Mouse (Mus musculus) left cerebral cortex, adult 18-20 months (tissue): Measurements from ENCODE around the gene Mdk. TPM values are rescaled to one million over a fixed set of nuclear protein-coding genes. Genes with fewer than 3 reads are reported as not detected.

ENCODE experiments used
- DNase-seq, 2 experiments: peaks; one replicate each; pipeline ENCODE4 v3.0.0; 2021 to 2022; ENCODE audit warnings: low spot score in 2 of 2, mixed read lengths in 1 of 2
- long read RNA-seq, 2 experiments: library from polyadenylated mRNA; stranded (forward); transcript quantifications; one replicate each; pipeline ENCODE4 v2.0.0; 2021
- total RNA-seq, 2 experiments: library from RNA; stranded (reverse); gene quantifications; 2 replicates each; pipeline ENCODE4 v1.2.3; 2021

The Mdk gene
- 10 to 100 TPM; 19.0 to 23.8 TPM for total RNA-seq
- long read RNA-seq, experiment 1, partial matches to known transcripts, result 6 of 14 reads
- long read RNA-seq, experiment 1, other reads (novel, unspliced or antisense), result 0 of 14 reads
- long read RNA-seq, experiment 2, transcript Mdk-202 (5 exons, 773 nt), result major isoform, 6 of 14 reads
- long read RNA-seq, experiment 2, partial matches to known transcripts, result 1 of 14 reads
- long read RNA-seq, experiment 2, other reads (novel, unspliced or antisense), result 6 of 14 reads

- DNase-seq, result no peak
Measured at GRCm38 (mm10) chr2:91932160-91932711, at the start of gene Mdk. Gene Mdk (minus strand): TSS chr2:91932297.

GRCm38 (mm10) chr2:91980830-91981229 is 48.7 kb upstream of the Mdk start:
- DNase-seq, result no peak

GRCm38 (mm10) chr2:91980245-91980644 is 48.1 kb upstream of the Mdk start:
- DNase-seq, result no peak

GRCm38 (mm10) chr2:91978547-91978946 is 46.5 kb upstream of the Mdk start:
- no peak for DNase-seq

GRCm38 (mm10) chr2:91977960-91978359 is 45.9 kb upstream of the Mdk start:
- no peak for DNase-seq

GRCm38 (mm10) chr2:91975581-91976541 is 43.8 kb upstream of the Mdk start, which contains the start of gene Dgkz:
Gene Dgkz (minus strand): TSS chr2:91975864.
- DNase-seq, result peak in 1 of 2 experiments; percentile 51

- no peak for DNase-seq
Measured at GRCm38 (mm10) chr2:91973416-91974135, 41.5 kb upstream of the Mdk start.

- DNase-seq, result no peak
Measured at GRCm38 (mm10) chr2:91972121-91972566, 40.0 kb upstream of the Mdk start.

GRCm38 (mm10) chr2:91971231-91972097 is 39.4 kb upstream of the Mdk start:
- peak in 1 of 2 experiments; percentile 72 for DNase-seq

- no peak for DNase-seq
Measured at GRCm38 (mm10) chr2:91967962-91968361, 35.9 kb upstream of the Mdk start.

GRCm38 (mm10) chr2:91966367-91966766 is 34.3 kb upstream of the Mdk start:
- DNase-seq, result no peak

GRCm38 (mm10) chr2:91965417-91965816 is 33.3 kb upstream of the Mdk start:
- DNase-seq, result no peak

- DNase-seq, result no peak
Measured at GRCm38 (mm10) chr2:91964610-91965204, 32.6 kb upstream of the Mdk start.

GRCm38 (mm10) chr2:91963443-91963932 is 31.4 kb upstream of the Mdk start:
- peak; percentile 94 to 96 for DNase-seq

GRCm38 (mm10) chr2:91962864-91963401 is 30.8 kb upstream of the Mdk start:
- DNase-seq, result no peak

- DNase-seq, result no peak
Measured at GRCm38 (mm10) chr2:91961901-91962761, 30.0 kb upstream of the Mdk start.

- no peak for DNase-seq
Measured at GRCm38 (mm10) chr2:91960459-91960858, 28.4 kb upstream of the Mdk start.
